Mouse (Mus musculus) cerebellum, adult 11-12 months (tissue): ENCODE measurements around the gene Adcy10.
A peak's percentile ranks its signal among the peaks of the same experiment; 100 is the strongest.

Experiments used
- DNase-seq: peaks from one replicate; pipeline ENCODE4 v3.0.0; 2022

Adcy10 gene

GRCm38 (mm10) chr1:165484688-165485233, at the start of gene Adcy10:
Gene Adcy10, plus strand, starts transcription at chr1:165485183.
- no peak for DNase-seq

DNA sequence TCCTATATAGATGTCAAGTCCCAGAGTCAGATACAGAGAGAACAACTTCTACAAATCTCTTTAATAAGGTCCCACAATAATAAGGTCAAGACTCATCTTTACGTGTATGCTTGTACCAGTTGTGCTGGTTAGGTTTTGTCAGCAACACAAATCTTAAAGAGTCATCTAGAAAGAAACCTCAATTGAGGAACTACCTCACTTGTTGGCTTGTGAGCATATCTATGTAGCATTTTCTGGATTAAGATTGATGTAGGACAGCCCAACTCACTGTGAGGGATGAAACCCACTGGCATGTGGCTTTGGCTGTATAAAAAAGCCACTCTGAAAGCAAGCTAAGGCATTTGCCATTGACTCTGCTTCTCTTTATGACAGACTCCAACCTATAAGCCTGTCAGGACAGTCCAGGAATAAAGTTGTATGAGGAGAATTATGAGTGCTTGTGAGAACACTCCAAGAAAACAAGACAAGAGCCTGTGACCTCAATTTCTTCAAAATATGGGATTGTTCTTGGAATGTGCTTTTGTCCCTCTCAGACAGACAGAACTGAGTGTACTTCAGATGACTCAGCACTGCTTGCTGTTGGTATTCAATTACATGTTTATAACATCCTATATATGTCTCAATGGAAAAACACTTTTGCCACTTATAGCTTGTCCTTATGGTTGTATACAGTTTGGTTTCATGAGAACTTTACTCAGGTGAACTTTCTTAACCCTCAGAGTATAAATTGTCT, 46.5 kb upstream of the Adcy10 start:
- no peak for DNase-seq

DNA sequence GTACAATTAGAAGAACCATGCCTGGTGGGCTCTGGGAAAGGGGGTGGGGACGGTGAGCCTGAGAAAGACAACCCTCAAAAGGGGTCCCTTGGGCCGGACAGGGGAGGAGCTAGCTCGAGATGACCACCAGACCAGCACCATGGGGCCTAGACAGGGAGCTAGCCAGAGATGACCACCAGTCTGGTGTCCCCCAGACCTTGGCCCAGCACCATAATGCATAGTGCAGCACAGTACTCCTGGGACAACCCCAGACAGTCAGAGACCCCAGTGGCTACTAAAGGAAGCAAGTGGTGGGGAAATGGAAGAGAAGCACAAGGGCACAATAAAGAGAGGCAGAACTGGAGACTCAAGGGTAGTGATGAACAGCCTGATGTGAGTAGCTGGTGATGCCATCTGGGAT, 44.2 kb upstream of the Adcy10 start:
- no peak for DNase-seq

GRCm38 (mm10) chr1:165441201-165441600, 43.8 kb upstream of the Adcy10 start:
- no peak for DNase-seq

GRCm38 (mm10) chr1:165441719-165442118, 43.3 kb upstream of the Adcy10 start:
- DNase-seq, result no peak

DNA sequence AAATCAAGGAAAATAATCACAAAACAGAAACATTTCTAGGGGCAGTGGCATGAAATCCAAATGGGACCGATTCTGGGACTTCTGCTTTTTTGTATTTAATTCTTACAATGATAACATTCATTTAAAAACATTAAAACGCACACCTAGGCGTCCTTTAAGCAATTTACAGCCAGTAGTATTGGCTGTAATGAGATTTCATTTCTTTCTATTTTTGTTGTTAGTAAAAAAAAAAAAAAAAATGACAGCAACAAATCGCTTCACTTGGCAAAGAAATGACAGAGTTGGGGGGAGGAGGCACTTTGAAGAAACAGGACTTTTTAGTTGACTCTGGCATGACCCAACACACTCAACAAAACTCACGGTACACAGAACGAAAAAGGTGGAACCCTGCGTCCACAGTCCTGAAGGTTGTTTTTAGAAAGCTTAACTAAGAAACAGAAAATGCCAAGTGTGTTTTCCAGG, 25.9 kb upstream of the Adcy10 start:
- no peak for DNase-seq

DNA sequence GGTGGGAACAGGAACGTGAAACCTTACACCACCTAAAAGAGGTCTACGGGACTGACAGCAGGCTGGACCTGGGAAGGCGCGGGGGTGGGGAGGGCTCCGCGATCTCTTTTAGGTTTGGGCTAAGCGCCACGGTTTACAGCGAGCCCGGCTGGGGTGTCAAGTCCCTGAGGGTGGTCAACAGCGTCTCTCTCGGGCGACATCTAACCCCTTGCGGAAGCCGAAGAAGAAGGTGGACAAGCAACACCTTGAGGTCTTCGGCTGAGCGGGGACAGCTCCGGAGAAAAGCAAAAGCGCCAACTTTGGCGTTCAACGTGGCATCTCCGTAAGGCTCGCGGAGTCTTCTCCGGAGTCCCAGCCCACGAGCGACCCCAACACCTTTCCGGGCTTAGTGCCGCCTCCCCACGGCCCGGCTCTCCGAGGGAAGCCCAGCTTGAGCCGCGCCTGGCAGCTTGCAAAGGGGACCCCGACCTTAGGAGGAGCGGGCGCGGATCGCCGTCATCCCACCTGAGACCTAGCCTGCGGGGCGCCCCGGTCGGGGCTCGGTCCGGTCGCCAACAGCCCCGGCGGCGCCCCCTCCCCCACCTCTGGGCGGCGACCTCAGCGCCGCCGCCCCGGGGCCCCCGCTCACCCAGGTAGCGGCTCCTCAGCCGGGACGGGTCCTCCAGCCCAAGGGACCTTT, 25.3 kb upstream of the Adcy10 start:
- peak; percentile 79 for DNase-seq

GRCm38 (mm10) chr1:165460360-165460800, 24.6 kb upstream of the Adcy10 start, which contains the start of the genes Dcaf6 and Mpc2:
Gene Dcaf6, minus strand, starts transcription at chr1:165460475.
Gene Mpc2, plus strand, starts transcription at chr1:165460637.
- DNase-seq, result peak; percentile 99

- DNase-seq, result peak; percentile 100
Observed at GRCm38 (mm10) chr1:165460801-165461377, 24.1 kb upstream of the Adcy10 start.

GRCm38 (mm10) chr1:165461681-165462080, 23.3 kb upstream of the Adcy10 start:
- no peak for DNase-seq

- no peak for DNase-seq
Observed at GRCm38 (mm10) chr1:165462861-165463260, 22.1 kb upstream of the Adcy10 start.

DNA sequence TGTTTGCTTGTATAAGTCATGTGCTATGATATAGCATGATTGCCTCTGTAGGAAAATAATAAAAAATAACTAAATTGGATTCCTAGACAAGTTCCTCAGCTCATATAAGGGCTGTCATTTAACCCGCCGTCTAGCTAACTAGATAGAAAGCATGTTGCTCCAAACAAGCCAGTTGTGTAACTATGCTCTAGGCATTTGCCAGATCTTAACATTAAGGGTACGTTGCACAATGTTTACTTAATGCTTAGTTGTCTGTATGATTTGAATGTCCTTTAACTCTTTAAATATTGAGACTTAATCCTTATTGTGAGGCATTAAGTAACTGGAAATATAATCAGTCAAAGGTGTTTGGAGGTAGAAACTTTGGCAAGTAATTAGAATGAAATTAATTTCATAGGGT, 20.4 kb upstream of the Adcy10 start:
- DNase-seq, result no peak

- no peak for DNase-seq
Observed at GRCm38 (mm10) chr1:165468971-165469370, 16.0 kb upstream of the Adcy10 start.

DNA sequence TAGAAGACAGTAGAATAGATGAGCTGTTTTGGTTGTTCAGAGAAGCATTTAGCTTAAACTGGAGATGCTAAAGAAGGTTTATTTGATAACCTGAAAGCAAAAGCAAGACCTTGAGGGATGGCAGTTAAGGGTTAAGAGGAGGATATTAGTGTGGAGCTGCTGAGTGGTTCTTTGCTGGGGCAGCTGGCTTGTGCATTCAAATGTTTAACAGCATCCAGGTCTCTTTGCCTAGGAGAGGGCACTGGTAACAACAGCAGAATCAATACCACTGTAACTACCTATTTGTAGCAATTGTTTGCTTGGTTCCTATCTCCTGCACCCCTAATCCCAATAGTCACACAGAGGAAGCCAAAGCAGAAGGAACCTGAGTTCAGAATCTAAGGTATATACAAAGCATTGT, 15.3 kb upstream of the Adcy10 start:
- no peak for DNase-seq

DNA sequence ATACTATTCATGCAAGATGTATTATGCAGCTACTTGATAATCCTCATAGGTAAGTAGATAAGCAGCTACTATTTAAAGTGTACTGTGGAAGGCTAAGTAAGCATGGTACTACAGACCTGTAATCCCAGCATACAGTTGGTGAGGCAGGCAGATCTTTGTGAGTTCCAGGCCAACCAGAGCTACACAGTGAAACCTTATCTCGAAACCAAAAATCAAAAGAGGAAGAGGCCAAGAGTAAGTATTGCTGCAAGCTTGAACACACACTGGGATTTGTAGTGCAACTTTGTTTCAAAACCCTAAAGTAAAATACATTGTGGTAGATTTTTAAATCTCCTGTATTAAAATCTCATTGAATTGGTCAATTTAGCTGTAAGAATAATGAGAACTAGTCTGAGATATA, 13.5 kb upstream of the Adcy10 start:
- DNase-seq, result no peak

GRCm38 (mm10) chr1:165486108-165486507, 1.1 kb downstream of the Adcy10 start:
- DNase-seq, result no peak

DNA sequence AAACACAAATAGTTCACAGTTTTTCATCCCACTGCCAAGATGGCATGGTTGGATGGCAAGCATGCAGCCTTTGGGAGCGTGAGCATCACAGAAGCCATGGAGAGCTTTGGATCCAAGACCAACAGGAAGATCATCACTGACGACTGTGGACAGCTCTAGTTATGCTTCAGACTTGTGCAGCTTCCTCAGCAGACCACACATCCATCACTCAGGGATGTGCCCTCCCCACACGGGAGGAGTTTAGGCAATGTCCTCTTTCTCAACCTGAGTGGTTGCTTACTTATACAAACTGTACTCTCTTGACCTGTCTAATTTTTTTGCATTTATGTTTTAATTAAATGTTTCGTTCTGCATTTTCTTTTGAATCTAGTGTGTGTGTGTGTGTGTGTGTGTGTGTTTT, 4.2 kb downstream of the Adcy10 start:
- DNase-seq, result no peak

- no peak for DNase-seq
Observed at GRCm38 (mm10) chr1:165498856-165499255, 13.9 kb downstream of the Adcy10 start.

DNA sequence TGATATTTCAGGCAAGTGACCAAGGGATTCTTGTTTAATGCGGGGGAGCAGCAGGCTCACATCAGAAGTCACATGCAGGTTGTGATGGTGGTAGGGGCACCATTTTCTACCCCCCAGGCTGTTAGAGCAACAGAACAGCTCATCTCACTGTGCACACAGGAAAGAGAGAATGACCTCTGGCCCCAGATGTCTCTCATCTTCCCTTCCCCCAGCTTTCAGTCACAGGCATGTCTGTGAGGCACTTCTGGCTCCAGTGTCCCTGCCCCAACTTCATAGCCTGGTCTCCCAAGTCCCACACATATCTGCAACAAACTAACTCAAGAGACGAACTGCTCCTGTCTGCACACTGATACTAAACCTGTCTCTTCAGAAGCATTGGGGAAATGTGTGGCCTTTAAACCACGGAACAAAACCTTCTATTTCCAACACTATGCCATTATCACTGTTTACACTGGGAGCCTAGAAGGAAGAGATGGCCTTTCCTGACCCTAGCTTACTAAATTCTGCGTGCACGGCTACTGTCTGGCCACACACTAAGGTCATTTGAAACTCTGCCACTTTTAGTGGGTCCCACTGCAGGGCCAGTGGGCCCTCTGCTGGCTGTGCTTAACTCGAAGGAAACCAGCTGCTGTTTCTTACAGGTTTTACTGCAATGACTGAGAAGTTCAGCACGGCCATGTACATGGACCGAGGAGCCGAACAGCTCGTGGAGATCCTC, 18.5 kb downstream of the Adcy10 start:
- DNase-seq, result no peak

- DNase-seq, result no peak
Observed at GRCm38 (mm10) chr1:165506303-165506702, 21.3 kb downstream of the Adcy10 start.

GRCm38 (mm10) chr1:165510161-165510560, 25.2 kb downstream of the Adcy10 start:
- no peak for DNase-seq

- DNase-seq, result no peak
Observed at GRCm38 (mm10) chr1:165520716-165521115, 35.7 kb downstream of the Adcy10 start.
